Mouse (Mus musculus): ENCODE measurements around the gene Farp1. TPM values are rescaled to one million over a fixed set of nuclear protein-coding genes. Genes with fewer than 3 reads are reported as not detected.

Farp1 gene
- total RNA-seq, 1 experiment = 8.6 TPM

DNA sequence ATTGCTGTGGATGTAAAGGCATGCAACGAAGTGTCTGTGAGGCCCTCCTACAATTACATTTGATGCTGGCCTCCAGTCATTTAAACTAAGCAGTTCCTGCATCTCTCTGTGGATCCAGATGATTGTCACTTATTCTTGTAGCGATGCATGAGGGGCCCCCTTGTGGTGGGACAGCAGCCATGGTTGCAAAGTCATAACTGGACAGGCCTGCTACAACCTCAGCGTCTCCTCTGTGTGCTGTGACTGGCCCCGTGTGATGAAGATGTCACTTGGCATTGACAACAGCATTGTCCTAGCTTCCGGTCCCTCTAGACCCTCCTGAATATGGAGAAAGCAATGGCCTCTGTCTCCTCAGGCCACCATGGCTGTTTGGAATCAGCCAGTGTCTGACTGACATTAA lies 185.7 kb downstream of the Farp1 start:
- in situ Hi-C loops (cut with MboI; ENCODE audit: low sequenced_read_pairs in 2 of 2, unreplicated experiment in 2 of 2) = no loop called here
- Histone ChIP-seq H3K27ac (ENCODE audit: insufficient read depth, low read depth, low read length, poor library complexity, severe bottlenecking) (no peak overlapping the region), H3K4me3 (ENCODE audit: insufficient read depth in 1 of 2, low read depth in 1 of 2, low read length in 2 of 2, poor library complexity in 1 of 2, severe bottlenecking in 1 of 2) (no peak overlapping the region), H3K36me3 (ENCODE audit: control insufficient read depth, insufficient read depth, low read length, poor library complexity, severe bottlenecking) (no peaks in the 10 kb centered on the region), H3K4me1 (ENCODE audit: control insufficient read depth in 2 of 2, insufficient read depth in 2 of 2, low read length in 2 of 2, poor library complexity in 1 of 2) (peaks cover 0 to 7% of the 10 kb centered on the region in 2 experiments; a peak in 2 of 4 replicates), H3K9me3 (ENCODE audit: control insufficient read depth, insufficient read depth, low read depth, low read length) (no peaks in the 10 kb centered on the region), H3K9ac (ENCODE audit: insufficient read depth, low read depth, low read length, poor library complexity, severe bottlenecking) (no peak overlapping the region)
- TF ChIP-seq HCFC1 (IDR thresholded peaks at IDR 0.05; ENCODE audit: borderline replicate concordance, insufficient read depth, low read length) = no peak
- TF ChIP-seq MAFK (IDR thresholded peaks at IDR 0.05; ENCODE audit: insufficient read depth, low read depth, low read length) = no peak
- no peak for TF ChIP-seq ZC3H11A (IDR thresholded peaks at IDR 0.05; ENCODE audit: borderline replicate concordance, low read depth, low read length)
- no peak for TF ChIP-seq CHD2 (IDR thresholded peaks at IDR 0.05; ENCODE audit: low read depth, low read length)
- no peak for TF ChIP-seq ZNF384 (IDR thresholded peaks at IDR 0.05; ENCODE audit: low read depth, low read length)
- DNase-seq (ENCODE audit: low read depth, low spot score) = no peak

DNA sequence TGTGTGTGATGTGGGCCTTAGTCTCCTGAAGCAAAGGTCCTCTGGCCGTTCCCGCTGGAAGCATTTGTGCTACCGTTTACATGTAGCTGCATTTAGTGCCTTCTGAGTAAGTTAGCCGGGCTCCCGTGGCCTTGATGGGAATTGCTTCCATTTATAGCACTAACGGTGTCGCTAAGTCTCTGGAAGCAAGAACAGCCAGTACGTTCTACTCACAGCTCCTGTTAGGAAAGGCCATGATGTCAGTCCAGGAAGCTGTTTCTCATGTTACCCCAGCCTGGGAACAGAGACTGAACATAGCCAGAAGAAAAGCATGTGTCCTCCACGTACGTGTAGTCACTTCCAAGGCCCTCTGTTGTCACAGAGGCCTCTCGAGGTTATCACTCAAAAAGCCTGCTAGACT lies 190.8 kb downstream of the Farp1 start:
- DNase-seq (ENCODE audit: low read depth, low spot score) = no peak
- no peak for TF ChIP-seq ZNF384 (IDR thresholded peaks at IDR 0.05; ENCODE audit: low read depth, low read length)
- TF ChIP-seq ZC3H11A (IDR thresholded peaks at IDR 0.05; ENCODE audit: borderline replicate concordance, low read depth, low read length) = no peak
- no peak for TF ChIP-seq CHD2 (IDR thresholded peaks at IDR 0.05; ENCODE audit: low read depth, low read length)
- TF ChIP-seq HCFC1 (IDR thresholded peaks at IDR 0.05; ENCODE audit: borderline replicate concordance, insufficient read depth, low read length) = no peak
- no peak for TF ChIP-seq MAFK (IDR thresholded peaks at IDR 0.05; ENCODE audit: insufficient read depth, low read depth, low read length)
- in situ Hi-C loops (cut with MboI; ENCODE audit: low sequenced_read_pairs in 2 of 2, unreplicated experiment in 2 of 2) = no loop called here
- no peak overlapping the region for H3K9ac ChIP-seq (ENCODE audit: insufficient read depth, low read depth, low read length, poor library complexity, severe bottlenecking)
- no peaks in the 10 kb centered on the region for H3K36me3 ChIP-seq (ENCODE audit: control insufficient read depth, insufficient read depth, low read length, poor library complexity, severe bottlenecking)
- H3K4me1 ChIP-seq (ENCODE audit: control insufficient read depth in 2 of 2, insufficient read depth in 2 of 2, low read length in 2 of 2, poor library complexity in 1 of 2) = no peaks in the 10 kb centered on the region
- H3K9me3 ChIP-seq (ENCODE audit: control insufficient read depth, insufficient read depth, low read depth, low read length) = no peaks in the 10 kb centered on the region
- no peak overlapping the region for H3K4me3 ChIP-seq (ENCODE audit: insufficient read depth in 1 of 2, low read depth in 1 of 2, low read length in 2 of 2, poor library complexity in 1 of 2, severe bottlenecking in 1 of 2)
- no peak overlapping the region for H3K27ac ChIP-seq (ENCODE audit: insufficient read depth, low read depth, low read length, poor library complexity, severe bottlenecking)

GRCm38 (mm10) chr14:121229036-121229773 lies 194.2 kb downstream of the Farp1 start:
- no peak overlapping the region for H3K27ac ChIP-seq (ENCODE audit: insufficient read depth, low read depth, low read length, poor library complexity, severe bottlenecking)
- no peak overlapping the region for H3K4me3 ChIP-seq (ENCODE audit: insufficient read depth in 1 of 2, low read depth in 1 of 2, low read length in 2 of 2, poor library complexity in 1 of 2, severe bottlenecking in 1 of 2)
- H3K36me3 ChIP-seq (ENCODE audit: control insufficient read depth, insufficient read depth, low read length, poor library complexity, severe bottlenecking) = no peaks in the 10 kb centered on the region
- no peak overlapping the region for H3K9ac ChIP-seq (ENCODE audit: insufficient read depth, low read depth, low read length, poor library complexity, severe bottlenecking)
- TF ChIP-seq ZC3H11A (IDR thresholded peaks at IDR 0.05; ENCODE audit: borderline replicate concordance, low read depth, low read length) (no peak), HCFC1 (IDR thresholded peaks at IDR 0.05; ENCODE audit: borderline replicate concordance, insufficient read depth, low read length) (no peak), CHD2 (IDR thresholded peaks at IDR 0.05; ENCODE audit: low read depth, low read length) (no peak)
- in situ Hi-C loops (cut with MboI; ENCODE audit: low sequenced_read_pairs in 2 of 2, unreplicated experiment in 2 of 2) = no loop called here
- H3K9me3 ChIP-seq (ENCODE audit: control insufficient read depth, insufficient read depth, low read depth, low read length) = no peaks in the 10 kb centered on the region
- no peak for DNase-seq (ENCODE audit: low read depth, low spot score)
- no peaks in the 10 kb centered on the region for H3K4me1 ChIP-seq (ENCODE audit: control insufficient read depth in 2 of 2, insufficient read depth in 2 of 2, low read length in 2 of 2, poor library complexity in 1 of 2)

GRCm38 (mm10) chr14:121231232-121231631 lies 196.2 kb downstream of the Farp1 start:
- no peaks in the 10 kb centered on the region for H3K9me3 ChIP-seq (ENCODE audit: control insufficient read depth, insufficient read depth, low read depth, low read length)
- H3K9ac ChIP-seq (ENCODE audit: insufficient read depth, low read depth, low read length, poor library complexity, severe bottlenecking) = no peak overlapping the region
- no peaks in the 10 kb centered on the region for H3K4me1 ChIP-seq (ENCODE audit: control insufficient read depth in 2 of 2, insufficient read depth in 2 of 2, low read length in 2 of 2, poor library complexity in 1 of 2)
- no peak overlapping the region for H3K27ac ChIP-seq (ENCODE audit: insufficient read depth, low read depth, low read length, poor library complexity, severe bottlenecking)
- no peaks in the 10 kb centered on the region for H3K36me3 ChIP-seq (ENCODE audit: control insufficient read depth, insufficient read depth, low read length, poor library complexity, severe bottlenecking)
- TF ChIP-seq CHD2 (IDR thresholded peaks at IDR 0.05; ENCODE audit: low read depth, low read length) (no peak), ZNF384 (IDR thresholded peaks at IDR 0.05; ENCODE audit: low read depth, low read length) (no peak), ZC3H11A (IDR thresholded peaks at IDR 0.05; ENCODE audit: borderline replicate concordance, low read depth, low read length) (no peak), MAFK (IDR thresholded peaks at IDR 0.05; ENCODE audit: insufficient read depth, low read depth, low read length) (no peak), HCFC1 (IDR thresholded peaks at IDR 0.05; ENCODE audit: borderline replicate concordance, insufficient read depth, low read length) (no peak)
- DNase-seq (ENCODE audit: low read depth, low spot score) = no peak
- no peak overlapping the region for H3K4me3 ChIP-seq (ENCODE audit: insufficient read depth in 1 of 2, low read depth in 1 of 2, low read length in 2 of 2, poor library complexity in 1 of 2, severe bottlenecking in 1 of 2)
- in situ Hi-C loops (cut with MboI; ENCODE audit: low sequenced_read_pairs in 2 of 2, unreplicated experiment in 2 of 2) = no loop called here

All from ES-E14 (cell line).